Mouse (Mus musculus) liver, adult 2 months (tissue): ENCODE results near the gene Irf1. TPM values are rescaled to one million over a fixed set of nuclear protein-coding genes. Genes with fewer than 3 reads are reported as not detected.

ENCODE experiments used
- DNase-seq: peaks from one replicate; pipeline ENCODE4 v3.0.0-alpha.2; 2011; ENCODE audit warnings: low read depth, low spot score; ENCODE audit errors: extremely low read depth
- H3K27ac ChIP-seq: fragments of 200-500 bp; replicated peaks from 2 replicates; pipeline ENCODE4 v1.5.1; 2012; ENCODE audit warnings: low read depth, mild to moderate bottlenecking, control low read depth, inconsistent platforms, low read length; ENCODE audit not compliant: insufficient read depth
- H3K27me3 ChIP-seq: fragments of 200-500 bp; 2 replicates; pipeline ENCODE4 v1.6.1; 2012; ENCODE audit warnings: mild to moderate bottlenecking, moderate library complexity, low read length, inconsistent platforms; ENCODE audit not compliant: control insufficient read depth, insufficient read depth
- H3K36me3 ChIP-seq: fragments of 200-500 bp; 2 replicates; pipeline ENCODE4 v1.6.1; 2012; ENCODE audit warnings: low read length, inconsistent platforms; ENCODE audit not compliant: control insufficient read depth, insufficient read depth
- H3K4me1 ChIP-seq: fragments of 200-500 bp; 2 replicates; pipeline ENCODE4 v1.6.1; 2011; ENCODE audit warnings: low read length; ENCODE audit not compliant: control insufficient read depth, insufficient read depth
- H3K4me3 ChIP-seq: fragments of 200-500 bp; 2 replicates; pipeline ENCODE4 v1.5.1; 2011; ENCODE audit warnings: low read depth, mild to moderate bottlenecking, control low read depth, low read length, moderate library complexity; ENCODE audit not compliant: insufficient read depth
- H3K79me2 ChIP-seq: fragments of 200-500 bp; 2 replicates; pipeline ENCODE4 v1.6.1; 2012; ENCODE audit warnings: inconsistent platforms, mild to moderate bottlenecking, low read length, moderate library complexity; ENCODE audit not compliant: control insufficient read depth, insufficient read depth
- H3K9ac ChIP-seq: fragments of 200-500 bp; 2 replicates; pipeline ENCODE4 v1.6.1; 2012; ENCODE audit warnings: low read depth, mild to moderate bottlenecking, control low read depth, inconsistent platforms, low read length
- CTCF ChIP-seq: fragments of 200-500 bp; IDR thresholded peaks from 2 replicates; pipeline ENCODE4 v1.5.1; 2011; ENCODE audit warnings: low read depth, low read length, control low read depth
- POLR2A ChIP-seq: fragments of 200-500 bp; IDR thresholded peaks from 2 replicates; pipeline ENCODE4 v1.6.1; 2011; ENCODE audit warnings: low read length, control low read depth; ENCODE audit not compliant: insufficient read depth; ENCODE audit errors: extremely low read depth
- WGBS: fragments of 180-500 bp; shearing (Covaris S2); methylation state at CpG from one replicate; pipeline ENCODE4 v1.1.7; 2018; 5-methylcytosine and 5-hydroxymethylcytosine counted together
- polyA plus RNA-seq: library from polyadenylated mRNA; depleted of rRNA; stranded (reverse); fragments of >200 nt; gene quantifications from 2 replicates; pipeline ENCODE4 v1.2.3, GENCODE M21; 2012; rRNA removed
- total RNA-seq: library from RNA; depleted of rRNA; stranded (reverse); fragments of >200 nt; gene quantifications from 2 replicates; pipeline ENCODE4 v1.2.3, GENCODE M21; 2014; rRNA removed

Gene Irf1
- total and polyA plus RNA-seq, 2 experiments = 27.9 to 44.2 TPM

GRCm38 (mm10) chr11:53819511-53819910, 49.7 kb downstream of the Irf1 start:
- Histone ChIP-seq H3K4me1 (peaks cover 3% of the 10 kb centered on the region), H3K36me3 (no peaks in the 10 kb centered on the region), H3K4me3 (no peak overlapping the region), H3K27ac (no peak overlapping the region), H3K9ac (no peak overlapping the region), H3K27me3 (no peaks in the 10 kb centered on the region), H3K79me2 (no peaks in the 10 kb centered on the region)
- TF ChIP-seq POLR2A (no peak), CTCF (no peak)
- 96% methylated on average over 6 of the region's 6 CpGs for WGBS
- DNase-seq = no peak

GRCm38 (mm10) chr11:53820516-53821170, 50.8 kb downstream of the Irf1 start:
- TF ChIP-seq CTCF (no peak), POLR2A (no peak)
- Histone ChIP-seq H3K4me1 (peaks cover 3% of the 10 kb centered on the region), H3K36me3 (no peaks in the 10 kb centered on the region), H3K27ac (no peak overlapping the region), H3K79me2 (no peaks in the 10 kb centered on the region), H3K4me3 (no peak overlapping the region), H3K27me3 (no peaks in the 10 kb centered on the region), H3K9ac (no peak overlapping the region)
- 94% methylated on average over 13 of the region's 13 CpGs for WGBS
- DNase-seq = no peak

DNA sequence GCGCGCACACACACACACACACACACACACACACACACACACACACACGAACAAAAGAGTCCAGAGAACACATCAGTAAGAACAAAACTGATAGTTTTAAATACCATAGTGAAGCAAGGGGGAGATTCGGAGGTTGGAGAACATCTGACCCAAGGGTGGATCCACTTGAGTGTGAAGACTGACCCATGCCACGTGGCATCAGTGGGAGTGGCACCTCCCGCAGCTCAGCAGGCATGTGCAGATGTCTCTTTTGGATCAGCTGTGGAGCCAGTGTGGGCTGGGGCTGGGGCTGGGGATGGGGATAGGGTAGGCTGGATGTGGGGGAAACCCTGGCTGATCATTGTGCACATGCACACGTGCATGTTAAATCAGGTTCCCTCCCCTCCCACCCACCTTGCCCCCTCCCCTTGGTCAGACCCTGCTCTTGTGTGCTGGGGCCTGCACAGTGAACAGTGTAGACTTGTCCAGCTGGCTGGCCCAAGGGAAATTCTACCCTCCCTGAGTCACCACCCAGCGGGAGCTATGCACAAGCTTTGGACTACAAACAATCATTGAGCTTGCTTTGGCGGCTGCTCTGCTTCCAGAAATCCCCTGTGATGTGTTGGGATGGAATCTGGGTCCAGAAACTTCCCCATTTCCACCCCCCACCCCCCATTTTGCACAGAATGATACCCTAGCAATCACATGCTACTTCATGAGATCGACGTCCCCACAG, 51.6 kb downstream of the Irf1 start:
- no peak for DNase-seq
- no peak overlapping the region for H3K27ac ChIP-seq
- no peaks in the 10 kb centered on the region for H3K27me3 ChIP-seq
- H3K36me3 ChIP-seq = no peaks in the 10 kb centered on the region
- H3K4me1 ChIP-seq = peaks cover 3% of the 10 kb centered on the region
- no peak overlapping the region for H3K4me3 ChIP-seq
- WGBS = 93% methylated on average over 11 of the region's 11 CpGs
- no peak overlapping the region for H3K9ac ChIP-seq
- no peak for TF ChIP-seq POLR2A
- no peak for TF ChIP-seq CTCF
- no peaks in the 10 kb centered on the region for H3K79me2 ChIP-seq

GRCm38 (mm10) chr11:53821945-53822338, 52.1 kb downstream of the Irf1 start:
- TF ChIP-seq POLR2A (no peak), CTCF (no peak)
- Histone ChIP-seq H3K9ac (no peak overlapping the region), H3K27me3 (no peaks in the 10 kb centered on the region), H3K27ac (no peak overlapping the region), H3K4me3 (no peak overlapping the region), H3K4me1 (peaks cover 4% of the 10 kb centered on the region), H3K79me2 (no peaks in the 10 kb centered on the region), H3K36me3 (no peaks in the 10 kb centered on the region)
- 96% methylated on average over 3 of the region's 3 CpGs for WGBS
- DNase-seq = no peak

GRCm38 (mm10) chr11:53825409-53825808, 55.6 kb downstream of the Irf1 start:
- H3K4me1 ChIP-seq = peaks cover 5% of the 10 kb centered on the region
- DNase-seq = no peak
- H3K4me3 ChIP-seq = no peak overlapping the region
- WGBS = 90% methylated on average over 4 of the region's 4 CpGs
- H3K79me2 ChIP-seq = no peaks in the 10 kb centered on the region
- H3K27me3 ChIP-seq = no peaks in the 10 kb centered on the region
- H3K9ac ChIP-seq = no peak overlapping the region
- no peak overlapping the region for H3K27ac ChIP-seq
- TF ChIP-seq POLR2A (no peak), CTCF (no peak)
- no peaks in the 10 kb centered on the region for H3K36me3 ChIP-seq

Other genes with a start within 250 kb of the Irf1 start
- 2.2 and 2.7 TPM in 2 replicates for gene Kif3a, start 202.6 kb upstream of the Irf1 start, total RNA-seq
- gene Kif3a, start 202.6 kb upstream of the Irf1 start, polyA plus RNA-seq = 0.98 and 1.2 TPM in 2 replicates
- gene Il4, start 151.3 kb upstream of the Irf1 start, total RNA-seq = not detected in 2 replicates
- 0.17 TPM in 1 of 2 replicates, not detected in the other for gene Il4, start 151.3 kb upstream of the Irf1 start, polyA plus RNA-seq
- gene Il13, start 135.3 kb upstream of the Irf1 start, total RNA-seq = not detected in 2 replicates
- gene Il13, start 135.3 kb upstream of the Irf1 start, polyA plus RNA-seq = not detected in 2 replicates
- gene Rad50, start 62.7 kb upstream of the Irf1 start, total RNA-seq = 4.9 and 5.4 TPM in 2 replicates
- gene Rad50, start 62.7 kb upstream of the Irf1 start, polyA plus RNA-seq = 1.2 and 1.7 TPM in 2 replicates
- gene Il5, start 49.2 kb upstream of the Irf1 start, total RNA-seq = 0.09 TPM in 1 of 2 replicates, not detected in the other
- gene Il5, start 49.2 kb upstream of the Irf1 start, polyA plus RNA-seq = not detected in 2 replicates
- not detected in 2 replicates for gene Gm17334, start 3.2 kb downstream of the Irf1 start, total RNA-seq
- 0.16 TPM in 1 of 2 replicates, not detected in the other for gene Gm17334, start 3.2 kb downstream of the Irf1 start, polyA plus RNA-seq
- 2.2 and 3.2 TPM in 2 replicates for gene Gm12216, start 89.2 kb downstream of the Irf1 start, total RNA-seq
- gene Gm12216, start 89.2 kb downstream of the Irf1 start, polyA plus RNA-seq = 2.4 and 2.7 TPM in 2 replicates
- 19.7 and 20.8 TPM in 2 replicates for gene Slc22a5, start 121.6 kb downstream of the Irf1 start, total RNA-seq
- 14.7 and 17.0 TPM in 2 replicates for gene Slc22a5, start 121.6 kb downstream of the Irf1 start, polyA plus RNA-seq
- gene Slc22a21, start 210.3 kb downstream of the Irf1 start, total RNA-seq = 0.55 and 0.87 TPM in 2 replicates
- 0.34 and 0.35 TPM in 2 replicates for gene Slc22a21, start 210.3 kb downstream of the Irf1 start, polyA plus RNA-seq